Mouse (Mus musculus) right cerebral cortex, postnatal 10 days (tissue): ENCODE measurements around the gene Abca2.
"Not testable (repeated sequence)": the region's sequence is repeated elsewhere in the genome, so short reads cannot be mapped to it uniquely, and the experiment has no call there.

ENCODE experiments used
- DNase-seq, 2 experiments: peaks; one replicate each; pipeline ENCODE4 v3.0.0; 2021; ENCODE audit warnings: low spot score in 2 of 2

Abca2 gene

DNA sequence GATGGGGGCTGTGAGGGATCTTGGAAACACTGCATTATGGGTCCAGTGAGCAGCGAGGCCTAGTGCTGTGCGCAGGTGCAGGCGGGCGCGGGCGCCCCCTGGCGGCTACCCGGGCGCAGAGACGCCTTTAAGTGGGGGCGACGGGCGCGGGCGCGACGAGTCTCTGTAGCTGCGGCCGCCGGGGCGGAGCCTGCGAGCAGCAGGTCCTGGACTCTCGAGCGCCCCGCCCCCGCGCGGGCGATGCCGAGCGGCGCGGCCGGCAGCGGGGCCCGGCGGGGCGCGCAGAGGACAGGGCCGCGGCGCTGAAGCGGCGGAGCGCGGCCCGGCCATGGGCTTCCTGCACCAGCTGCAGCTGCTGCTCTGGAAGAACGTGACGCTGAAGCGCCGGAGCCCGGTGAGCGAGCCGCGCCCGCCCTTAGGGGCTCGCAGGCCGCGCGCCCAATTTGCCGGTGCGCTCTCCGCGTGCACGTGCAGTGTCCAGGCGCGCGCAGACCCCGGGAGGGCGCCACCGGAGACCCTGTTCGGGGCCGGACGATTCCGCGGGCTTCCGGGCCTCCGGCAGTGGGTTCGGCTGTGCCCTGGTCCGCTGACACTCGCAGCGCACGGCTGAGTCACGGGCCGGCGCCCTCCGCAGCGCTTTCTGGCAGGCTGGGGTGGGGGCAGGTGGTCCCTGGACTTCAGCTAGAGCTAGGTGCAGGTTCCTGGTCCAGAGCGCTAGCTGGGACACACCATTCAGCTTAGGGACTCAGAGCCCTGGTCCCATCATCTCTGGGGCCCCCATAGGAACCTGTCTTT is at the start of gene Abca2:
Abca2 (plus strand) TSS at position 262 of the 795 bp plus-strand sequence.
- peak; percentile 96 for DNase-seq

DNA sequence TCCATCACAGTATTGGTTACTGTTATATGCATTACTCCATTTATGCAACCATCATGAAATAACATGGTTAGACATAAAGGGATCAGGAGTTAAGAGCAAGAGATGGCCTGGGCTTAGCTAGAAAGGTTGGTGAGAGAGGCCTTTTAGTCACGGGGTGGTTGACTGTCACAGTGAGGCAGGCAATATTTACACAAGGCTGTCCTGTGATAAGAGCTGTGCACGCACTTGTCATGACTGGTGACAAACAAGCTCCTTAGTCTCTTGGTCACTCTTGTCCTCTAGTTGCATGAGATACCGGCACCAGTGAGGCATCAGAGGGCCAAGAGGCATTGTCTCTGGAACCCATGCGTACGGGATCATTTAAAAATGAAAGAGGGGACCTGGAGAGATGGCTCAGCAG is 44.0 kb upstream of the Abca2 start:
- DNase-seq, result no peak

DNA sequence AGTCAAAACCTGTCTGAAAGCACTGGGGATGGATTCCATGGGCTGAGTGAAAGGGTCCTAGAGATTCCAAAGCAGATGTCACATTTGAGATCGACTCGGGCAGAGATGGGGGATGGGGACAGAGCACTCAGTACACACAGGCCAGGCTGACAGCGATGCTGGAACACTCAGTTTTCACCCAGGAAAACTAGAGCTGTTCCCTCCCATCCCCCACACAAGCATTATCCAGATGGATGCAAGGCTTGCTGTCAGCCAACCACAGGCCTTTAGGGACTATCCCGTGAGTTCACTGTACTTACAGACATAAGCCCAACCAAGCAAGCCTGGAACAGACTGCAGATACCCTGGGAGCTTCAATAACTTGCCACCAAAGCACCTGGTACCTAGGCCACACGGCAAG is 37.2 kb upstream of the Abca2 start:
- no peak for DNase-seq

DNA sequence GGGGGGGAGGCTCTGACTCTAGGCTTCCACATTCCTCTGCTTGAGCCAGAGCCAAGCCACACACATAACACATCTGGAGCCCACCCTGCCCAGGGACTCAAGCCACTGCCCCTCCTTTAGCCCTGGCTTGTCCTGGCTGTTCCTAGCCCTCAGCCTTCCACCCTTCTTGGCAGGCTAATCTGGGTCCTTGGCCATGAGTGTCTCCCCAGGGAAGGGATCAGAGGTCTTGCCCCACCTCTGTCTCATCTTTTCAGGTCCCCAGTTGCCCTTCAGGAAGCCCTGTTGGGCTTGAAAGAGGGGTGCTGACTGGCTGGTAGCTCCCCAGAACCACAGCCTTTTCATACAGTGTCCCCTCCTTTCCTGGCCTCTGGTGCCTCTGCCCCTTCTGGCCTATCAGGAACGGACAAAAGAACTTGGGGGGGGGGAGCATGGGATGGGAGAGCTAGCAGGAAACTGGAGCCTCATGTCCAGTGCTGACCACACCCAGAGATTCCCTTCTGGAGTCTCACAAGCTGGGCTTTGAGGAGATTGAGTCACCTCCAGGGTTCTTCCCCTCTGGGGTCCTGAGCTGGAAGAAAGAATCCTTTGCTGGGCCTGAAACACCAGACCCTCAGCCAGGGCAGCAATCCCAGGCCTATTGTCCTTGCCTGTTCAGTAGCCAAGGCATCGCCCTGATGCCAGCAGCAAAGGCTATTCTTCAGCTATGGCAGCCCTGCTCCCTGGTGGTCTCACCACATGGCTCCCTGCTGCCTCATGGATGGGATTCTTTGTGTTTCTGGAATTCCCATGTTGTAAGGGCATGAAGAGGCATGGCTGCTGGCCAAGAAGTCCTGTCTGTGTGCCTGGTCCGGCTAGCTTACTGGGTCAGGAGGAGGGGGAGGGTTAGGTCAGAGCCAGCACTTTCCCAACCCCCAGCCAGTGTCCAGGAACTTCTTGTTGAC is 34.0 kb upstream of the Abca2 start:
- DNase-seq, result peak; percentile 81 to 86

DNA sequence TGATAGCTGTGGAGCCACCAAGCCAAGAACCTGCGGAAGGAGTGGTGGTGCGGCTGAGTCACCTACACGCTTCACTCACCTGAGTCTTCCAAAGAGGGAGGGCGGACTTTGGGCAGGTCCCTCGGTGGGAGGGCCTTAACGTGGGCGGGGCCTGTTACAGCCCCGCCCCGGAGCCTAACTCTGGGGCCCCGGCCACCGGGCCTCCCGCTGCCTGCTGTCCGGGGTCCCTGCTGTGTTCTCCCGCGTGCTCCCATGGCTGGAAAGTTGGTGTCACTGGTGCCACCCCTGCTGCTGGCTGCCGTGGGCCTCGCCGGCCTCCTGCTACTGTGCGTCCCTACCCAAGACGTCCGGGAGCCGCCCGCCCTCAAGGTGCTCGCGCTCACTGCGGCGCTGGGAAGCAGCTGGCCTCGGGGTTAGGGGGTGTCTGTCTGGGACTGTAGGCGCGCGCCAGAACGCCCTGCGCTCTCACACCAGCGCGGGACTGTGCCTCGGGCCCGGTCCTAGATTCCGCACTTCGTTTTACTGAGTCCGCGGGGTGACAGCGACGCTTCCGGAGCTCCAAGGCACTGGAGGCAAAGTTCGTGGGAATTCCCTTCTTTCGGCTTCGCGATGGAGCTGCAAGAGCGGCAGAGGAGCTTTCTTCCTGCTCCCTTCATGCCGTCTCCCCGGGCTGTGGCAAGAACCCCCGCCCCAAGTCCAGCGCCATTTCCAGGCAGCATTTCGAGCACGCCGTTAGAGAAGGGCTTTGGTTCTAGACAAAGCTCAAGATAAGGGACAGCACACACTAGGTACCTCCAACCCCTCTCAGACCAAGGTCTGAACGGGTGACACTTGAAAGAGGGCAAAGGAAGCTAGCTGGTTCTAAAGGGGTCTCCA is 32.5 kb upstream of the Abca2 start, which contains the start of gene Entpd2:
Entpd2 (plus strand) TSS at position 154 of the 876 bp plus-strand sequence.
- no peak for DNase-seq

DNA sequence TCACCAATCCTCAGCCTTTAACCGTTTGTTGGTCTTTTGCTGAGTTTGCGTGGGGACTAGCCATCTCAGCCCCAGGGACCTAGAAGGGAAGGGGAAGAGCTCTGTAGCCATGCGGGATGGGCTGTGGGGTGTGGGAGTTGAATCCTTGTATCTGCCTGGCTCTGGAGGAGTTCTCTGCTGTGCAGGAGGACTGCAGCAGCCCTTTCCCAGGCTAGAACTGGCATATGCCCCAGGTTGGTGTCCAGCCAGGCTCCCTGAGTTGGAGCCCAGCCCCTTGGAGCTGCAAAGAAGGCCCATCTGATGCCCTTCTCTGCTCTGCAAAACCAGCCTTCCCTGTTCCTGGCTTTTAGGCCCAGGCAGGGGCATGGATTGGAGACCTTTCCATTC is 31.9 kb upstream of the Abca2 start:
- peak; percentile 63 to 70 for DNase-seq

DNA sequence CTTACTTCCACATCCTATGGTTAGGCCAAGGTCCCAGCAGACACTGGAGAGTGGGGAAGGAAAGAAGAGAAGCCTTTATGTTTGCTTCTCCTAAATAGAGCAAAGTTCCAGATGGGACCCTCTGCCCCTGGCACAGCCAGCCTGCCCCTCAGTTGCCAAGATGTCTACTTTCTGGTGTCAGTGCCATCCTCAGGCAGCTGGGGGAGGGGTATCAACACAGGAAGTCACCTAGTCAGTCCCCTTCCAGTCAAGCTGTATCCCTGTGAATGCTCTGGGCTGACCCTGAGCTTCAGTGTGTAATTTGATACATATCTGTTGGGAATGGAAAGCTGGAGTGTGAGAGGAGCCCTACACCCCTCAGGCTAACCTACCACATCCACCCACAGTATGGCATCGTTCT is 31.5 kb upstream of the Abca2 start:
- DNase-seq, result no peak

DNA sequence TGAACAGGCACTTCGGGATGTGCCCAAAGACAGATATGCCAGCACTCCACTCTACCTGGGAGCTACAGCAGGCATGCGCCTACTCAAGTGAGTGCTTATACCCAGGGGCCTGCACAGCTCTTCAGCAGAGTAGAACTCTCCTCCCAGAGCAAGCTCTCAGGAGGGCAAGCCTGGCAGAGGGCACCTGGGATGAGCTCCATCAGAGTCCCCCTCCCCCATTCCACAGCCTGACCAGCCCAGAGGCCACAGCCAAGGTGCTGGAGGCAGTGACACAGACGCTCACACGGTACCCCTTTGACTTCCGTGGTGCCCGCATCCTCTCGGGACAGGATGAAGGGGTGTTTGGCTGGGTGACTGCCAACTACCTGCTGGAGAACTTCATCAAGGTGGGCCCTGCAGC is 30.4 kb upstream of the Abca2 start:
- DNase-seq, result no peak

DNA sequence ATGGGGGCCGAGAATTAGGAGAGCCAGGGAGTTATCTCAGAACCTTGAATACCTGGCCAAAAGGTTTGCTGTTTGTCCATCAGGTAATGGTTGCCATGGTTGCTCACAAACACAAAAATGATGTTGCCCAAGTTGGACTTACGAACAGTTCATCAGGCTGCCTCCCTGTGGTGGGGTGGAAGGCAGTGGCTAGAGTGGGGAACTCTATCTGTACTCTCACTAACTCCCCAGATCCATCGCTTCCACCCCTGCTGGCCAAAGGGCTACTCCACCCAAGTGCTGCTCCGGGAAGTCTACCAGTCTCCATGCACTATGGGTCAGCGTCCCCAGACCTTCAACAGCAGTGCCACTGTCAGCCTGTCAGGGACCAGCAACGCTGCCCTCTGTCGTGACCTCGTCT is 29.5 kb upstream of the Abca2 start, which contains the start of gene Npdc1:
Npdc1 (plus strand) TSS at position 301 of the 400 bp plus-strand sequence.
- no peak for DNase-seq

DNA sequence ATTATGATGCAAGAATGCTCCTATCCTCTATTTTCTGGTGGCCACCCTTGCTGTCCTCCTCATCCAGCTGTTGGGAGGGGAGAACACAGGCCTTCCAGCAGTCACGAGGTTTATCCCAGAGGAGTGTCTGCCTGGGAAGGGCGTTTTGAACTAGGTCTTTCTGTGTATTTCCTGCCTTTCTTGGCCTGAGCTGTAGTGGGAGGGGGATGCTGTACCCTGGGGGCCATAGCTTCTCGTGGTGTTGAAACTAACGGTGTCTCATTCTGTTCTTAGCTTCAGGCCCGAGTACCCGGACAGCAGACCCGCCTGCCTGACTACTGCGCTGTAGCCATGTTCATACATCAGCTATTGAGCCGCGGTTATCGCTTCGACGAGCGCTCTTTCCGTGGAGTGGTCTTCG is 28.2 kb upstream of the Abca2 start:
- no peak for DNase-seq

DNA sequence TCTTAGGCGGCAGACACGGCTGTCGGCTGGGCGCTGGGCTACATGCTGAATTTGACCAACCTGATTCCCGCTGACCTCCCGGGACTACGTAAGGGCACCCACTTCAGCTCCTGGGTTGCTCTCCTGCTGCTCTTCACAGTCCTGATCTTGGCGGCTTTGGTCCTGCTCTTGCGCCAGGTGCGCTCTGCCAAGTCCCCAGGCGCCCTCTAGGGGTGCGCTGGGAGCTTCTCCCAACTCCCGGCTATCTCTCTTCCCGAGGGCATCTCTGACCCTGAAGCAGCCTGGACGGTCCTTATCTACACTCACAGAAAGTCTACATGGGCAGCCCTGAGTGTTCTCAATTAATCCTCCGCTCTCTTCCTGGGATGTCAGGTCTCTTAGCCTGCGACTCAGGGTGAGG is 27.7 kb upstream of the Abca2 start:
- peak; percentile 73 to 74 for DNase-seq

DNA sequence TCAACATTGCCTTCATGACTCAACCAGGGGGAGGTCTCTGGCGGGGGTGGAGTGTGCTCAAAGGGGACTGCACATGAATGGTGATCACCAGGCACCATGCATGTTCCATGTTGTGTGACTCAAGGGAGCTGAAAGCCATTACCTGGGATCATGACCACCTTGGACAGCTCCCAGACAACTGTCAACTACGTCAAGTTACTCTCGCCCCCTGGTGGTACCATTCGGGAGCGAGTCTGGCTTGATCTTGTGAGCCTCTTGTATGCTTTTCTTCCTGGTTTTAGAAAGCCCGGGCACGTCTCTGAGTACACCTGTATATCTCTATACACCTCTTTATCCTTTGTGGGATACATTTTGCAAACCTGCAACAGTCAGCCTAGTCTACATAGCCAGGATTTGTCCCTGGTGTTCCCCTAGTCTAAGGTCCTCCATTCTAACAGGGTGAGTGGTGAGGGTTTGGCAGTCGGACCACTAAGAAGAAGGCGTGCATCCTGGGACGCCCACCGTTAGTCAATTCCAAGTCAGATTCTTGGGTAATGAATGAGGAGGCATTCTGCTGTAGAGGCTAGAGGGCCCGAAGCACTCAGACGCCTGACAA is 26.0 kb upstream of the Abca2 start:
- peak; percentile 83 to 84 for DNase-seq

DNA sequence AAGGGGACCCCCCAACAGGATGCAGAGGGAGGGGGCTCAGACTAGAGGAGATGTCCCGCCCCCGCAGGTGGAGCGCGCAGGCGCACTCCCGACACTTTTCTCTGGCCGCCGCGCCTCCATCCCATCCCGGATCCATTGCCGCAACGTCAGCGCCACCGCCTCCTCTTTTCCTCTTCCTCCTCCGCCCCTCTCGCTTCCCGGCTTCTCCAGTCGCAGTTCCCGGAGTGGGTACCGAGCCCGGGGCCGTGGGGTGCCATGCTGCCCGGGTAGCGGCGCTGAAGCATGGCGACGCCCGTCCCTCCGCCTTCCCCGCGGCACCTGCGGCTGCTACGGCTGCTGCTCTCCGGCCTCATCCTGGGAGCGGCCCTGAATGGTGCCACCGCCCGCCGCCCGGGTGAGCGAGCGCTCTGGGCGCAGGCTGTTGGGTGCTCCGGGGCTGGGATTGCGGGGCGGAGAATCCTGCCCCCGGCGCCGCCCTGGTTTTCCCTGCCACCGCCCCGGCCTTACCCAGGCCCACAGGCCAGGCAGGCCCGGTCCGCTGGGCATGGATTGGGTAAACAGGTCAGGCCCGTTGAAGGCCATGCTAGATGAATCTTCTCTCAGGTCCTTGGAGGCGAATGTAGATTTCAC is 25.4 kb upstream of the Abca2 start:
- peak; percentile 95 to 97 for DNase-seq

DNA sequence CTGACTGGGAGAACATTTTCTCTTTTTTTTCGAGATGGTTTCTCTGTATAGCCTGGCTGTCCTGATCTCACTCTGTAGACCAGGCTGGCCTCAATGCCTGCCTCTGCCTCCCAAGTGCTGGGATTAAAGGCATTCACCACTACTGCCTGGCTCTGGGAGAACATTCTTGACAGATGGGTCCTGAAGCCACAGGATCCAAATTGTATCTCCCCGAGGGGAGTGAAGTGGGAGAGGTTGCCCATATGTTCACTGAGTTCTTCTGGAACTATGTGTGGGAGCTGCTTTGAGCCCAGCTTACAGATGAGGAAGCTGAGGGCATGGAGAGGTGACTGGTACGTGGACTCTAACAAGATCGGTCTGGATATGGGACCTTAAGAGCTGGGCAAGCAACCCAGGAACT is 24.5 kb upstream of the Abca2 start:
- DNase-seq, result peak in 1 of 2 experiments; percentile 46

DNA sequence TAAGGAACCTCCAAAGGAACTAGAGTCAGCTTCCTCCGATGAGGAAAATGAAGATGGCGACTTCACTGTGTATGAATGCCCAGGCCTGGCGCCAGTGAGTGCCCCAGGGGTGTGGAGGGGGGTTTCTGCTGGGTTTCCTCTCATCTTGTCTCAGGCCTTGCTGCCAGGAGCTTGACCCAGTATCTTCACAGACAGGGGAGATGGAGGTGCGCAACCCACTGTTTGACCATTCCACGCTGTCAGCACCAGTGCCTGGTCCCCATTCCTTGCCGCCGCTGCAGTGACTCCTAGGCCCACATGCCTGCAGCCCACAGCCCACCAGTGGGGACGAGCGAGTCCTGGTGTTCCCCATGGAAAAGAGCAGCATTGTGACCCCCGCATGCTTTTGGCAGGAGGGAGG is 19.6 kb upstream of the Abca2 start:
- peak in 1 of 2 experiments; percentile 20 for DNase-seq

DNA sequence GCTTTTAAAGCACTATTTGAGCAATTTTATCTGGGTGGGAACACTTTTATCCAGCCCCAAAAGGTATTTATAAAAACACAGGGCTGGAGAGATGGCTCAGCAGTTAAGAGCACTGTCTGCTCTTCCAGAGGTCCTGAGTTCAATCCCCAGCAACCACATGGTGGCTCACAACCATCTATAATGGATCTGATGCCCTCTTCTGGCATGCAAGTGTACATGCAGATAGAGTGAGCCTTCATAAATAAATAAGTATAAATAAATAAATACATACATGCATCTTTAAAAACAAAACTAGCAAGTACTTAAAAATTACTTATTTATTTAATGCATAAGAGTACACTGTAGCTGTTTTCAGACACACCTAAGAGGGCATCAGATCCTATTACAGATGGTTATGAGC is 15.1 kb upstream of the Abca2 start:
- DNase-seq, result not testable (repeated sequence)

DNA sequence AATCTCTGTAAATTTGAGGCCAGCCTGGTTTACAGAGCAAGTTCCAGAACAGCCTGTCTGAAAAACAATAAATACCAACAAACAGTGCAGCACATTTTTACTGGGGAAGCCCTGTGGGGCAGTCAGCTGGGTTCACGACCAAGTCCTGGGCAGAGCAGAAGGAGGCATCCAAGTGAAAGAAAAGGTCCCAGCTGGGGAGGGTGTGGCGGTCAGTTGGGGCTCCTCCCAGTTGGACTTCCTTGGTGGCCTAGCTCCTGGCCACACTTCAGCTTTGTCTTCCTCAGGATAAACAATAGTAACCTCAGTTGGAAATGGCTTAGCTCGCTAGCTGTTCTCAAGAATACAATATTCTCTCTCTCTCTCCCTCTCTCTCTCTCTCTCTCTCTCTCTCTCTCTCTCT is 11.1 kb upstream of the Abca2 start:
- DNase-seq, result no peak

DNA sequence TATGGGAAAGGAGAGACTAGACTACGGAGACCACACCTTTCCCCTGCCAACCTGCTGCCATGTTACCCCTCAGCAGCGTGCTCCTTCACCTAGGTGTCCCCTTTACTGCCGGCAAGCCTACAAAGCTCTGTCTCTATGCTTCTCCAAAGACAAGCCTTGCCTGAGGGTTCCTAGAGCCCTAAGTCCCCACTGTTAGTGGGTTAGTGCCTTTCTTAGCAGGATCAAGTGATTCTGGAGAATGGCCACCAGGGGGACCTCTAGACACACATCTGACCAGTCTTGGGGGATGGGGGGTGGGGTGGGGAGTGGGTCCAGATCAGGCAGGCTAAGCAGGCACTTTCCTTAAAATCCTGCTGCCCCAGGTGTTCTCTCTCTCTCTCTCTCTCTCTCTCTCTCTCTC is 6.6 kb upstream of the Abca2 start:
- DNase-seq, result peak in 1 of 2 experiments; percentile 69

DNA sequence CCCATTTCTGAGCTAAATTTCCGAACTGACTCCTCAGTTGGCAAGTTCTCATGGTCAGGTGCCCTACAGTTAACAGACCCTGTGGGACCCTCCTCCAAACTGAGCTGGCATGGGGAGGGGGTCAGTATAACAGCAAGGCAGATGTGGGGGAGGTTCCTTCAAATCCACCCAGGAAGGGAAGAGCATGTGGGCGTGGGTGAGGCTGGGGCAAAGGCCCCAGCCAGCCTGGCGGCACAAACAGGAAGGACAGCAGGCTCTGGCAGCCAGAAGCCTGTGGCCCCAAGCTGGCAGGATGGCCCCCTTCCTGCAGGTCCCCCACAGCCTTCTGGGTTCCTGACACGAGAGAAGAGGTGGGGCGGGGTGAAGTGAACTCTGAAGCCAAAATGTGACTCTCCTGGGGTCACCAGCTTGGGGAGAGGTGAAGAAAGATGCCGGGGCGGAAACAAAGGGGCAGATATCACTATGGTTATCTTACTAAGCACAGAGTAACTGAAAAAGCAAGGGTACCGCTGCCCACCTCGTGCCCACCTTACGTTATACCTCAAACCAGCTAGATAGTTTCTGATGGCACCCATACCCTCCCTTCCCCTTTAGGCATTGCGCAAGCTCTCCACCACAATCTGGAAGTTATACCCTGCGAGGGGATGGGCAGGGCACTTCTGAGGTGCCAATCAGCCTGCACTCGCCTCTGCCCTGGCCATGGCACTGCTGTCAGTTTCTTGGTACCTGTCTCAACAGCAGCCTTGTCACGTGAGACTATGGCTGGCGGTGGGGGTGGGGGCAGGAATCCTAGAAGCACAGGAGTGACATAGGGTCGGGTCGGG is 5.7 kb upstream of the Abca2 start, which contains the start of gene Fut7:
Fut7 (plus strand) TSS at position 681 of the 824 bp plus-strand sequence.
- DNase-seq, result no peak

DNA sequence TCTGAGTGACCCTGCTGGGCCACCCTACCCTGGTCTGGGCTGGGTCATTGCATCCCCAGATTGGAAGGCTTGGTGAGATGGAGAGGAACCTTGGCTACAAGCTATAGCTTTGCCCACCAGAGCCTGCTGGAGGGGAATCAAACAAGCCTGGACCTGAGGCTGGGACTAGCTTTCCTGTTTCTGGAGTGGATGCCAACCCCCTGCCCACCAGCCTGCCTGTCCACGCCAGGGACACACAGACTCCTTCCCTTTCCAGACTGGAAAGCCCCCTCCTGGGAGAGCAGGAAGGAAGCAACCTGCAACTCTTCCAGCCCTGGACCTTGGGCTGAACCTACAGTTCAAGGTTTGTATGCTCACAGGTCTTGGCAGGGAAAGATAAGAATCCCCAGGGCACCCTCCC is 4.9 kb upstream of the Abca2 start:
- DNase-seq, result no peak
